Mouse (Mus musculus): ENCODE data around the gene Fam234b.

DNA sequence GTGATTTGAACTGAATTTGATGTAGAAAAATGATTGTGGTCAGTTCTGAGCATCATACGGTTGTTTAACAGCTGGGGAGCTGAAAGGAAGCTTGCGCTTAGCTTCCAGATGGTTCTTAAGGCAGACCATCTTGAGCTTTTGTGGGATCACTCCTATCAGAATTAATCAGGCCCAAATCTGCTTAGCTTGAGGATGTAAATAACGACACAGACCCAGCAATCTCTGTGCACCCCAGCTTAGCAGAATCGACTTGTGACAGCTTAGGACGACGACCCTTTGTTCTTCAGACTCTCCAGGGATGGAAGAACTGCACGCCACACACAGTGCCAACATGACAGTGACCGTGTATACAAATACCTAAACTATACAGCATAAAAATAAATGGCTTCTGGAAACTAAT is 47.8 kb downstream of the Fam234b start:
- TF ChIP-seq CTCF (IDR thresholded peaks at IDR 0.05) (no peak), EP300 (IDR thresholded peaks at IDR 0.05) (no peak)

Measured in lung, postnatal 0 days (tissue).